Mouse (Mus musculus) CD4-positive, CD25-positive, alpha-beta regulatory T cell, adult 2 months (primary cell): ENCODE data around the gene Six5.

Source experiments
- DNase-seq: peaks from one replicate; pipeline ENCODE4 v3.0.0-alpha.2; 2012; ENCODE audit warnings: low read depth, low spot score

Six5 gene

GRCm38 (mm10) chr7:19147497-19148045 lies 53.2 kb downstream of the Six5 start:
- DNase-seq: no peak
